Mouse (Mus musculus) brain, embryonic 18.5 days (tissue): Measurements from ENCODE around the gene Gm20481.
"Not testable (repeated sequence)": the region's sequence is repeated elsewhere in the genome, so short reads cannot be mapped to it uniquely, and the experiment has no call there.

ENCODE experiments used
- DNase-seq: peaks from one replicate; pipeline ENCODE4 v3.0.0-alpha.2; 2012; ENCODE audit warnings: low read depth, low spot score

The Gm20481 gene

GRCm38 (mm10) chr17:35003022-35003838, 33.5 kb downstream of the Gm20481 start:
- DNase-seq = no peak

- no peak for DNase-seq
These were observed 34.5 kb downstream of the Gm20481 start for GRCm38 (mm10) chr17:35004075-35004717.

- no peak for DNase-seq
These were observed 35.4 kb downstream of the Gm20481 start for GRCm38 (mm10) chr17:35005158-35005557.

- DNase-seq = not testable (repeated sequence)
These were observed 36.2 kb downstream of the Gm20481 start for GRCm38 (mm10) chr17:35005902-35006301.

GRCm38 (mm10) chr17:35007387-35007991, 37.8 kb downstream of the Gm20481 start:
- no peak for DNase-seq

GRCm38 (mm10) chr17:35009586-35009985, 39.9 kb downstream of the Gm20481 start:
- no peak for DNase-seq

- DNase-seq = no peak
These were observed 41.7 kb downstream of the Gm20481 start for GRCm38 (mm10) chr17:35011440-35011839.

GRCm38 (mm10) chr17:35012430-35012829, 42.7 kb downstream of the Gm20481 start:
- no peak for DNase-seq

- DNase-seq = no peak
These were observed 43.5 kb downstream of the Gm20481 start for GRCm38 (mm10) chr17:35013221-35013620.

GRCm38 (mm10) chr17:35015296-35015695, 45.6 kb downstream of the Gm20481 start:
- DNase-seq = no peak

GRCm38 (mm10) chr17:35016376-35016775, 46.7 kb downstream of the Gm20481 start, which contains the start of gene Vwa7:
Gene Vwa7, plus strand, starts transcription at chr17:35016579.
- DNase-seq = no peak

- no peak for DNase-seq
These were observed 47.3 kb downstream of the Gm20481 start for GRCm38 (mm10) chr17:35016791-35017705.

- no peak for DNase-seq
These were observed 48.0 kb downstream of the Gm20481 start for GRCm38 (mm10) chr17:35017706-35018030.

- DNase-seq = no peak
These were observed 48.5 kb downstream of the Gm20481 start for GRCm38 (mm10) chr17:35018171-35018570.

GRCm38 (mm10) chr17:35019894-35020293, 50.2 kb downstream of the Gm20481 start:
- DNase-seq = no peak

- no peak for DNase-seq
These were observed 50.8 kb downstream of the Gm20481 start for GRCm38 (mm10) chr17:35020551-35020950.

GRCm38 (mm10) chr17:35021163-35021808, 51.6 kb downstream of the Gm20481 start:
- DNase-seq = no peak
